Mouse (Mus musculus): ENCODE data around the gene Sugct. TPM values are rescaled to one million over a fixed set of nuclear protein-coding genes. Genes with fewer than 3 reads are reported as not detected.

Gene Sugct
- polyA plus RNA-seq, 1 experiment from 2014 or later: 5.1 TPM

DNA sequence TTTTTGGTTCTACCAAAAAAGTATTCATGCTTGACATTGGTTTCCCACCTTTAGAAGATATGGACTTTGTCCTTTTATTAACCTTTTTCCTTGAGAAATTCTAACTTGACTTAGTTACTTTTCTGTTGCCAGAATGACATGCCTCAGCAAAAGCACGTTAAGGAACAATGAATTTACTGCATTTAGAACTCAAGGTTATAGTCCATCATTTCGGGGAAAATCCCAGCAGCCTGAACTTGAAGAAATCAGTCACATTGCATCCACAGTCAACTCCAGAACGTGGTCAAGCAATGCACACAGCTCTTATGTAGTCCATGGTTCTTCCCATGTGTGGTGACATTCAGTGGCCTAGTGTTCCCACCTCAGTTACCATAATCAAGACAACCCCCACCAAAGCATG, 700.0 kb downstream of the Sugct start:
- WGBS: 79% methylated on average over 3 of the region's 3 CpGs
- no peak overlapping the region for H3K27ac ChIP-seq (replicated peaks)
- no peaks in the 10 kb centered on the region for H3K36me3 ChIP-seq
- H3K9ac ChIP-seq (replicated peaks): no peak overlapping the region
- no peak for ATAC-seq (ENCODE audit: low FRiP score, low read depth)
- H3K4me3 ChIP-seq: no peak overlapping the region
- H3K9me3 ChIP-seq: no peaks in the 10 kb centered on the region
- H3K4me1 ChIP-seq: no peaks in the 10 kb centered on the region
- no peaks in the 10 kb centered on the region for H3K27me3 ChIP-seq
- no peak overlapping the region for H3K4me2 ChIP-seq (replicated peaks)

DNA sequence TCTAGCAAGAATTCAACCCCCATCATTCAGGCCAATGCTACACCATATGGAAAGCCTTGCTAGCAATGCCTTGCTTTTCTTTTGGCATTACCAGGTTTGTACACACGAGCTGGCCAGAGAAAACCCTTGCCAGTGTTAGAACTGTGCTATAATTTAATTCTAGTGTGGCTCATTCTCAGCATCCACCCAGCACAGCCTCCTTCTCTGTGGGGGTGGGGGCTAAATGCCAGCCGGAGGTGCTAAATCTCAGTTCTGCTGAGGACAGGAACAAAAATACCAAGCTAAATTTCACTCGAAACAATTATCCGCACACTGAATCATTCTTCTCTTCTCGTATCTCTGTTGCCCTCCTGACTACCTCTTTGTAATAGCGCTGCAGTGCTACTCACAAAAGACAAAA, 717.6 kb downstream of the Sugct start:
- no peak for ATAC-seq (ENCODE audit: low FRiP score, low read depth)
- no peaks in the 10 kb centered on the region for H3K9me3 ChIP-seq
- WGBS: 76% methylated on average over 6 of the region's 6 CpGs
- no peak overlapping the region for H3K4me2 ChIP-seq (replicated peaks)
- no peak overlapping the region for H3K9ac ChIP-seq (replicated peaks)
- no peak overlapping the region for H3K27ac ChIP-seq (replicated peaks)
- no peaks in the 10 kb centered on the region for H3K4me1 ChIP-seq
- no peak overlapping the region for H3K4me3 ChIP-seq
- no peaks in the 10 kb centered on the region for H3K36me3 ChIP-seq
- no peaks in the 10 kb centered on the region for H3K27me3 ChIP-seq

DNA sequence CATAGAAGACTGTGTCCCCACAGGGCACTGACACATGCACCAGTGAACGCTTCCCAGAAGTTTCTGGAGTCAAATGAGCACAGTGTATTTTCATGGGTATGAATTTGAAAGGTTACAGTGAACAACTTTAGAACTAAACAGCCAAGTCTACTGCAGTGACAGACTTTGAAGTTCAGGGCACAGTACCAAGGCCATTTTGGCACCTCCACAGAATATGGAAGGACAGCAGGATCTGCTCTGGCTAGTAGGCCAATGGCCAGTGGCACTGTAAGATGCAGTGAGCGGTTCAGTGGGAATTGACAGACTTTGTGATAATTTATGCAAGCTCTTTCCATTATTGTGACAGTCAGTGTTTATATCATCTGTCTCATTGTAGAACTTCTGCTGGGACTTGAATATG, 724.1 kb downstream of the Sugct start:
- no peaks in the 10 kb centered on the region for H3K4me1 ChIP-seq

DNA sequence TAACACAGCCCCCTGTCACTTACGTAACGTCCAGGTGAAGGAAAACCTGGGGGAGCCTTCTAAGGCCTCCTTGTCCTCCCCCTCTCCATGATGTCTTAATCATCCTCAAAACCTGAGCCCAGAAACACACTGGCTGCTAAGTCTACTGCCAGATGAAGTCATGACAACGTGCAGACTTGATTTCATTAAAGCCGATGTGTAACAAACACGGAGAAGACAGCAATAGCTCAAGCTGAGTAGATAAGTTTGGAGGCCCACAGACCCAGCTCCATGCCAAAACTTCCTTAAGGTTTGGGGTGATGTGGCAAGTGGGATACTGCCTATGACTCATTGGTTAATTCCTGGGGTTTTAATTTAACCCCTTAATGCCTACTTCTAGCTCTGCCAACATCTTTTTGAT, 726.4 kb downstream of the Sugct start:
- Histone ChIP-seq H3K9ac (replicated peaks) (no peak overlapping the region), H3K4me1 (no peaks in the 10 kb centered on the region)
- 90% methylated on average over 5 of the region's 5 CpGs for WGBS

More for the DNA sequence above, 724.1 kb downstream of the Sugct start:
- no peaks in the 10 kb centered on the region for H3K9me3 ChIP-seq
- H3K27ac ChIP-seq (replicated peaks): no peak overlapping the region
- no peak overlapping the region for H3K4me2 ChIP-seq (replicated peaks)
- 90% methylated on average over 2 of the region's 2 CpGs for WGBS
- no peaks in the 10 kb centered on the region for H3K36me3 ChIP-seq
- no peak overlapping the region for H3K4me3 ChIP-seq
- no peak for ATAC-seq (ENCODE audit: low FRiP score, low read depth)
- no peaks in the 10 kb centered on the region for H3K27me3 ChIP-seq
- H3K9ac ChIP-seq (replicated peaks): no peak overlapping the region

DNA sequence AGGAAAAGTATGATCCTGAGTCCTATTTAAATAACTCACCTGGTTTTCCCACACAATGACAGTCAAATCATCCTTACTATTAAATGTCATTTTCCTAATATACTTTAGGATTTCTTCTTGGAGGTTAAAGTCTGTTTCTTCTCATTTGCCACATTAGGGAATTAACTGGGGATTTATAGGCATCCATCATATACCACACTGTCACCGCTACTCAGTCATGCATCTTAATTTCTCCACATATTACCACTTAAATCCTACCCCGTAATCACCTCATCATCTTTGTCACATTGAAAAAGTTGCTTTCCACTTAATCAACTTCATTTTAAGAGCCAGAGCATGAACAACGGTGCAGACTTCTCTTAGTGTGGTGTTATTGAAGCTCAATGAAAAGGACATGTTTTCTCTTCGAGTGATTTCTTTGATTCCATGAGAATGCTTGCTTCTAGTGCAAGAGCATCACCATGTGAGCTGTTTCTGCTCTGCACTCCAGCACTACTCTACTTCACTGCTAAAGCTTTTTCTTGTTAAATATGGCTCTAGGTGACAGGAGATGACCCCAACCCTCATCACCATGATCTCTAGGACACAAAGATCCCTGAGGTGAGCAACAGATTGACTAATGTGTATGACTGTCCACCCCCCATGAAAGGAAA, 730.4 kb downstream of the Sugct start:
- H3K4me1 ChIP-seq: no peaks in the 10 kb centered on the region
- no peak for ATAC-seq (ENCODE audit: low FRiP score, low read depth)
- H3K27ac ChIP-seq (replicated peaks): no peak overlapping the region
- no peak overlapping the region for H3K4me3 ChIP-seq
- H3K36me3 ChIP-seq: no peaks in the 10 kb centered on the region
- WGBS: 60% methylated on average over 4 of the region's 4 CpGs
- H3K9me3 ChIP-seq: no peaks in the 10 kb centered on the region
- no peak overlapping the region for H3K9ac ChIP-seq (replicated peaks)
- no peaks in the 10 kb centered on the region for H3K27me3 ChIP-seq
- H3K4me2 ChIP-seq (replicated peaks): no peak overlapping the region

More for the DNA sequence above, 726.4 kb downstream of the Sugct start:
- no peak for ATAC-seq (ENCODE audit: low FRiP score, low read depth)
- Histone ChIP-seq H3K27ac (replicated peaks) (no peak overlapping the region), H3K9me3 (no peaks in the 10 kb centered on the region), H3K4me2 (replicated peaks) (no peak overlapping the region), H3K27me3 (no peaks in the 10 kb centered on the region), H3K4me3 (no peak overlapping the region), H3K36me3 (no peaks in the 10 kb centered on the region)

DNA sequence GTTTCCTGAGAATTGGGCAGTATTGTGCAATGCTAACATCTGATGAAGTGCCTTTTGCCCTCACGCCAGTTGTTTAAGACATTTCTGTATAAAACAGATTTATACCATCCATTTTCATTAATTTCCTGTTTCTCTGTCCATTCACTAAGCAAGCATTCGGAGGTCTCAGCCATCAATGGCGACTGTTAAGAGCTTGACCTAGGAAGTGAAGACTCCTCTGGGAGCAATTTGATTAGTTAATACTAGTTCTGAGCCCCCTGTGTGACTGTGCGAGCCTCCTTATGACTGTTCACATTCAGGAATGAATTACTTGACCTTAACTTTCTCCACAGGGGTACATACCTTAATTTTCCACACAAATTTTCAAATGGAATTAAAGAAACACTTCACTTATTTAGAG, 743.3 kb downstream of the Sugct start:
- H3K9me3 ChIP-seq: no peaks in the 10 kb centered on the region
- no peaks in the 10 kb centered on the region for H3K27me3 ChIP-seq

DNA sequence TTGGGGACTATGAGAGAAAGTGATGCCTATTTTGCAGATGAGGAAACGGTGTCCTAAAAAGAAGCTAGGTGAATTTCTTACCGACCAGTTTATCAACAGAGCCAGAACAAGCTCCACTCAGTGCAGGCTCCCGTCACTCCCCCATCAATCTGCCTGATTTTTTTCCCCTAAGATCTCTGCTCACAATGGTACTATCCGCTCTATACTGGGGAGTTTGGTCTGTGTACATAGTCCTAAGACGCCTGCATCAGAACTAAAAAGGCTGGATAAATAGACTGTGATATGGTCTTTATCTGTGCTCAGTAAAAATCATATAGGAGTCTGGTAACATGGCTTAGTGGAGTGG, 755.9 kb downstream of the Sugct start:
- H3K27me3 ChIP-seq: no peaks in the 10 kb centered on the region
- H3K4me2 ChIP-seq (replicated peaks): no peak overlapping the region
- ATAC-seq (ENCODE audit: low FRiP score, low read depth): no peak
- 88% methylated on average over 5 of the region's 5 CpGs for WGBS
- H3K4me3 ChIP-seq: no peak overlapping the region
- no peak overlapping the region for H3K9ac ChIP-seq (replicated peaks)
- no peaks in the 10 kb centered on the region for H3K36me3 ChIP-seq
- H3K9me3 ChIP-seq: no peaks in the 10 kb centered on the region
- no peaks in the 10 kb centered on the region for H3K4me1 ChIP-seq
- H3K27ac ChIP-seq (replicated peaks): no peak overlapping the region

More for the DNA sequence above, 743.3 kb downstream of the Sugct start:
- no peaks in the 10 kb centered on the region for H3K4me1 ChIP-seq
- ATAC-seq (ENCODE audit: low FRiP score, low read depth): no peak
- no peak overlapping the region for H3K4me3 ChIP-seq
- no peak overlapping the region for H3K27ac ChIP-seq (replicated peaks)
- H3K36me3 ChIP-seq: no peaks in the 10 kb centered on the region
- H3K9ac ChIP-seq (replicated peaks): no peak overlapping the region
- WGBS: 79% methylated on average over 4 of the region's 4 CpGs
- no peak overlapping the region for H3K4me2 ChIP-seq (replicated peaks)

DNA sequence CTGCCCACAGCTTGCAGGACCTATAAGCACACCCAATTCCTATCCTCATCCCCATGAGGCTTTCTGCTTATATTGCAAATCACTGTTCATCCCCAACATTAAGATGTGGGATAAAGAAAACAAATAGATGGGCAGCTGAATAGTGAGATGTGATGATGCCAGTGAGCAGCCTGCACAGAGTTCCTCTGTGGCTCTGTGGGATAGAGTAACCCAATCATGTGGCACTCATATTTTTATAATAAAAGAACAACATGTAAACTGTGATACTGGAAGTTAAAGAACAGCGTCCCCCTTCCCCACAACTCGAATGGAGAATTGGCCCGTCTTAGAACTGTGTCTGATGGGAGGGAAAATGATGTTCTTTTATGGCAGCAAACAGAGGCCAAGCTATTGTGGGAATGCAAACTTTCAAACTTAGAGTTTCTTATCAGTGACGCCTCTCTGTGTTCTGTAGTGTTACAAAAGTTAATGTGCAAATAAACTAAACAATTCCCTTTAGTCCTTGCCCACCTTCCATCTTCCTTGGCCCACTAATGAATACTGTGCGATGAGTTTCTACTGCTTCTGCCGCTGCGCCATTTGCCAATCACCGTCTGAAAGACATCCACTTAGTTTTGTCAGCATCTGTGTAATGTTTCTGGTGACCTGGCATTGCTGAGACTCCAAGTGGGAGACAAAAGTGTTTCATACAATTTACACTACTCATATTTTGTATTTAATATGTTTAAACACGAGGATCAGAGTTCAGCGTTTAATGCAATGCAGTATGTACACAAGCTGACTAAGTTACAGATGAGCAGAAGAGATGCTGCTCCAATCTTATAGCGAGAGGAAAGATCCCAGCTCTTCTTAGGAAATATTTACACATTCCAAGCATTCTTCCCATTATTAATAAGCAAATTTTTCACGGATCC, 756.5 kb downstream of the Sugct start:
- no peak overlapping the region for H3K27ac ChIP-seq (replicated peaks)
- 88% methylated on average over 12 of the region's 12 CpGs for WGBS
- no peak for ATAC-seq (ENCODE audit: low FRiP score, low read depth)
- H3K4me1 ChIP-seq: no peaks in the 10 kb centered on the region
- no peak overlapping the region for H3K4me3 ChIP-seq
- H3K27me3 ChIP-seq: no peaks in the 10 kb centered on the region
- no peak overlapping the region for H3K9ac ChIP-seq (replicated peaks)
- no peaks in the 10 kb centered on the region for H3K36me3 ChIP-seq
- H3K4me2 ChIP-seq (replicated peaks): no peak overlapping the region
- no peaks in the 10 kb centered on the region for H3K9me3 ChIP-seq

DNA sequence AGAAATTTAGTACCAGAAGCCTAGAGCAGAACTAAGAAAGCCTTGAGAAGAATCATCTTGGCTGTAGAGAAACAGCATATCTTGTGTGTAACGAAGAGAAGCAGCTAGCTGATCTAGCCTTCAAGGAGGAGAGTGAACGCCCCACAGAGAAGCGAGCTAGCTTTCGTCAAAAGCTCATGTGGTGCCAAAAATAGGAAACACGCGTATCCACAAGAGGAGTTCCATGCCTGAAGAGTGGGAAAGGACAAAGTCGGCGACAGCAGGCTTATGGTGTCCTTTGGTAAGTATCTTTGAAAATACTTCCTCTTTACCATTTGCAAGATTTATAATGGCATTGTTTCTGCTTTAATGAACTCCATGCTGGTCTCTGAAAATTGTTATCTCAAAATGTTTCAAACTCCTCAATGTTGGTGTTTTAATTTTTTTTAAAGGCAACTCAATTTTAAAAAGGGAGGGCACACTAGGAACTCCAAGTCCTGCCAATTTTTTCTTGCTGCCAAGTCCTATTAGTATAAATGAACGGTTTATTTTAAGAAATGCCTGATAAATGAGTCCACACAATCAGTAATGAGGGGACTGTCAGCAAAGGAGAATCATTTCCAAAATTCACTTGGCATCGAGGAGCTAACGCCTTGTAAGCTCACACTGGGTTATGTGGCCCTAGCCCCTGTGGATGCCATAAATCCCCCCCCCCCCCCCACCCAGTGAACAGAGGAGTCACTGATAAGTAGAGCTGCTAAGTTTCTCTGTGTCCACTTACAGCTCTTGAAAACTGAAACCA, 757.7 kb downstream of the Sugct start:
- Histone ChIP-seq H3K4me1 (no peaks in the 10 kb centered on the region), H3K4me2 (replicated peaks) (no peak overlapping the region), H3K4me3 (no peak overlapping the region), H3K27ac (replicated peaks) (no peak overlapping the region), H3K9me3 (no peaks in the 10 kb centered on the region), H3K9ac (replicated peaks) (no peak overlapping the region), H3K27me3 (no peaks in the 10 kb centered on the region), H3K36me3 (no peaks in the 10 kb centered on the region)
- WGBS: 83% methylated on average over 11 of the region's 11 CpGs
- ATAC-seq (ENCODE audit: low FRiP score, low read depth): no peak

DNA sequence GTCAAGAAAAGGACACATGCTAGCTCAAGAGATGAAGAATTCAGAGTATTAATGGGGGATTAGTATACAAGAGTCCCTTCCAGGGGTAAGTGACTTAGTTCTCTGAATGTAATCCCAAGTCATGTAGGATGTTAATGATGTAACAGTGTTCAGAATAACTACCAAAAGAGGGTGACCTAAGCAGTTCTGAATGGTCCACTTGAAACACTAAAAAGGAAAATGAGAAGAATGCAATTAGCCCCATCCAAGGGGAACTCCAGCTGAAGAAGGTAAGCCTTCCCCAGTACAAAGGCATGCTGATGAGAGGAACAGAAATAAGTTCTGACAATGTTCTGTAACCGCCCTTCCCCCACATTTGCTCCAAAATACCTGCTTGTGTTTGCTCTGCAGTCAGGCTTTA, 760.3 kb downstream of the Sugct start:
- H3K27ac ChIP-seq (replicated peaks): no peak overlapping the region
- ATAC-seq (ENCODE audit: low FRiP score, low read depth): no peak
- no peak overlapping the region for H3K4me2 ChIP-seq (replicated peaks)
- no peak overlapping the region for H3K9ac ChIP-seq (replicated peaks)
- no peaks in the 10 kb centered on the region for H3K36me3 ChIP-seq
- H3K4me1 ChIP-seq: no peaks in the 10 kb centered on the region
- H3K27me3 ChIP-seq: no peaks in the 10 kb centered on the region
- H3K4me3 ChIP-seq: no peak overlapping the region
- H3K9me3 ChIP-seq: no peaks in the 10 kb centered on the region
- whole genome bisulfite sequencing: 89% methylated on average over 1 of the region's 1 CpGs

DNA sequence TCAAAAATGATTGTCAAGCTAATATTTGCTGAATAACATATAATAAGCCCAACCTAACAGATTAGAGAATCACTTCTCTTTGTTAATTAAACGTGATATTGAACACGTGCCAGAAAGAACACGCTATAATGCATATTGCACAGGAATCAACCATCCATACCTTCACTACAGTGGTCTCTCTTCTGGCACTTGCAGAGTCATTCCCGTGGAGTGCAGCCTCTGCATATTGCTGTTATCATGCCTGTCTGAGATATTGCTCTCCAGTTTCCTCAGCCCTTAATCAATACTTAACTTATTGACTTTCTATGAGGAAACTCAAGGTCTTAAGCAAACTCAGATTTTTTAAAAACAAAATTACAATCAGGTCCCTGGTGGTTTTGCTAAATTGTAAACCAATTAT, 761.8 kb downstream of the Sugct start:
- H3K4me1 ChIP-seq: no peaks in the 10 kb centered on the region
- no peaks in the 10 kb centered on the region for H3K27me3 ChIP-seq
- H3K27ac ChIP-seq (replicated peaks): no peak overlapping the region
- H3K36me3 ChIP-seq: no peaks in the 10 kb centered on the region
- no peak overlapping the region for H3K9ac ChIP-seq (replicated peaks)
- WGBS: 82% methylated on average over 4 of the region's 4 CpGs
- H3K4me2 ChIP-seq (replicated peaks): no peak overlapping the region
- H3K9me3 ChIP-seq: no peaks in the 10 kb centered on the region
- no peak for ATAC-seq (ENCODE audit: low FRiP score, low read depth)
- no peak overlapping the region for H3K4me3 ChIP-seq

DNA sequence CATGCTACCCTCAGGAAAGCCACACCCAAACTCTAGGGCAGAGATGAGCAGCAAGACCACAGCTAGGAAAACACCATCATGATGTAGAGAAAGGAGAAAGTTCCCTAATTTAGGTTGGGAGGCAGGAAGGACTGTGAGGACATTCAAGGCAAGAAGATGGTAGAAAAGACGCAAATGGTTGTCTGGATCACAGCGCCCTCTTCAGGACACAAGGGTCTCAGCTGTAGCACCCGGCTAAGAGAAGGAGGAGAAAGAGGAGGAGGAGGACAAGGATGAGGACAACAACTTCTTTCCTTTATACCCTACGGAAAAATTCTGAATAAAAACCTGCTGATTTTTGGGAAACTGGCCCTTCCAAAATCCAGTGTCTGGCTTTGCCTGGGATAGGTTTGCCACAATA, 774.0 kb downstream of the Sugct start:
- Histone ChIP-seq H3K9ac (replicated peaks) (no peak overlapping the region), H3K27me3 (no peaks in the 10 kb centered on the region), H3K4me2 (replicated peaks) (no peak overlapping the region), H3K36me3 (no peaks in the 10 kb centered on the region), H3K9me3 (no peaks in the 10 kb centered on the region), H3K27ac (replicated peaks) (no peak overlapping the region), H3K4me1 (no peaks in the 10 kb centered on the region), H3K4me3 (no peak overlapping the region)
- 32% methylated on average over 4 of the region's 4 CpGs for WGBS
- ATAC-seq (ENCODE audit: low FRiP score, low read depth): no peak
